Mouse (Mus musculus) heart, postnatal 14 days (tissue): Measurements from ENCODE around the gene Fars2. TPM values are rescaled to one million over a fixed set of nuclear protein-coding genes. Genes with fewer than 3 reads are reported as not detected.
A peak's percentile ranks its signal among the peaks of the same experiment; 100 is the strongest.

Experiments
- DNase-seq, 2 experiments: peaks; one replicate each; pipeline ENCODE4 v3.0.0; 2021 to 2022
- intact Hi-C: fragments of 180-260 bp; cut with DNase I; formaldehyde crosslinking; loops from one replicate; pipeline ENCODE4 v1.15.1; 2025
- total RNA-seq, 2 experiments: library from RNA; stranded (reverse); gene quantifications; 2 replicates each; pipeline ENCODE4 v1.2.3; 2021

Fars2 gene
- total RNA-seq, 2 experiments from 2014 or later, result 63.2 to 65.6 TPM

- intact Hi-C loops, result no loop called here
- DNase-seq, result peak in 1 of 2 experiments; percentile 22
These were observed 618.8 kb downstream of the Fars2 start for GRCm38 (mm10) chr13:36735901-36736618.

GRCm38 (mm10) chr13:36736619-36736996, 619.4 kb downstream of the Fars2 start:
- intact Hi-C loops, result no loop called here
- DNase-seq, result no peak

- intact Hi-C loops, result no loop called here
- no peak for DNase-seq
These were observed 632.8 kb downstream of the Fars2 start for GRCm38 (mm10) chr13:36750056-36750455.

- intact Hi-C loops, result no loop called here
- no peak for DNase-seq
These were observed 634.6 kb downstream of the Fars2 start for GRCm38 (mm10) chr13:36751861-36752260.

- intact Hi-C loops, result no loop called here
- no peak for DNase-seq
These were observed 649.6 kb downstream of the Fars2 start for GRCm38 (mm10) chr13:36766801-36767200.

Other genes with a start within 250 kb of the Fars2 start
- 1 to 10 TPM; 3.5 to 4.7 TPM for gene Rpp40, start 211.1 kb upstream of the Fars2 start, total RNA-seq
- gene Ppp1r3g, start 158.6 kb upstream of the Fars2 start, total RNA-seq, result under 1 TPM; 0.37 to 0.38 TPM
- 1 to 10 TPM; 8.0 to 8.1 TPM for gene Lyrm4, start 114 bp downstream of the Fars2 start, total RNA-seq